Mouse (Mus musculus) NIH3T3 (cell line): Measurements from ENCODE around the gene Hmces.

Source experiments
- DNase-seq: peaks from one replicate; pipeline ENCODE4 v3.0.0-alpha.2; 2012; ENCODE audit warnings: low read depth

Hmces gene

DNA sequence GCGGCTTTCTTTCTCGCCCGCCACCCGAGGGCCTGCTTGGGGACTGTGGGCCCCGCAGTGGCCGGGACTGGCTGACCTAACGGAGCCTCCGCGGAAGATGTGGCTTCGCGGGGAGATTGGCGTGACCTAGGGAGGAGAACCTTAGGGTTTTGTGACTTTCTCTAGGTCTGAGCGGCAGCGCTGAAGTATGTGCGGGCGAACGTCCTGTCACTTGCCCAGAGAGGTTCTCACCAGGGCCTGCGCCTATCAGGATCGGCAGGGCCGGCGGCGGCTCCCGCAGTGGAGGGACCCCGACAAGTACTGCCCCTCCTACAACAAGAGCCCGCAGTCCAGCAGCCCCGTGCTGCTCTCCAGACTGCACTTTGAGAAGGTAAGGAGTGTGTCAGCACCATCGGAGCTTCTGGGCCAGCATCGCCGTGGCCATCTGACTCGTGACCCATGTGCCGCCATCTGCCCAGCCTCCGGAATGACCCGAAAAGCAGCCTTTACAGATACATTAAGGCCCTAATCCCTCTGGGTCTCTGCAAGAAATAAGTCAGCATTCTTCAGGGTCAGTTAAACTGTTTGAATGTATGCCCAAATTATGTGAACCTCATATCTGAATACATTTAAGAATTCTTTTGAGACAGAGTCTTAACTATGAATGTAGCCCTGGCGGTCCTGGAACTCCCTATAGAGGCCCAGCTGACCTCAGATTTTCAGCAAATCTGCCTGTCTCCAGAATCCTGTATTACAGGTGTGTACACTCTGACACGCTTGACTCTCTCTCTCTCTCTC is 779 bp downstream of the Hmces start:
- DNase-seq: peak; percentile 53

DNA sequence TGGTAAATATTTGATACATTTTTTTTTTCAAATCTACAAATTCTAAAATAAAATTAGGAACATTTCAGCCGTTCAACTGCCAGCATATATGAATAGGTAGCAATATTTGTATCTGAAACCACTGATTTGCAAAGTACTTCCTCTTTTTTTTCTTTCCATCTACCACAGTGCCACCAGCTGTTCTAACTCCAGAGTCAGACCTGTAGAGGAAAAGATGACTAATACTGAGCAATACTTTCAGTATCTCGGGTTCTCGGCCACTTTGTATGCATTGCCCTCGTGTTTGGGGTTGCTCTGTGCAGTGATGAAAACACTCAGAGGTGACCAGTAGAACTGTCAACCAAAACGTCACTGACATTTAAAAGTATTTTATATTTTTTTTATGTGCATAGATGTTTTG is 2.2 kb downstream of the Hmces start:
- peak; percentile 74 for DNase-seq

GRCm38 (mm10) chr6:87921201-87921600 is 7.5 kb downstream of the Hmces start:
- no peak for DNase-seq

DNA sequence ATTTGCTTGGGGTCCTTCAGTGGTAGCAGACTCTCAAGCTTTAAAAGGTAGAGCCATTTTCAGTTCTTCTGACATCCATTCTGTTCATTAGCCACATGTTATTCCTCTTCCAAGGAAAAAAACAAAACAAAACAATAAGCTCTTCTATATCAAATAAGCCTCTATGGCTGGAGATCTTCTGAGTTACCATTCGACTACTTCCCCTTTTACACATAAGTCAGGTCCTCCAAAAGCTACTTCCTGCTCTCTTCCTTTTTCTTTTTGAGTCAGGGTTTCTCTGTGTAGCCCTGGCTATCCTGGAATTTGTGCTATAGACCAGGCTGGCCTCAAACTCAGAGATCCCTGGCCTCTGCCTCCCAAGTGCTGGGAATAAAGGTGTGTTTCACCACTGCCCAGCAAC is 9.9 kb downstream of the Hmces start:
- no peak for DNase-seq

- DNase-seq: peak; percentile 37
These were observed 21.3 kb downstream of the Hmces start for GRCm38 (mm10) chr6:87935037-87935436.

- DNase-seq: no peak
These were observed 23.5 kb downstream of the Hmces start for GRCm38 (mm10) chr6:87937178-87937788.

GRCm38 (mm10) chr6:87938941-87939340 is 25.2 kb downstream of the Hmces start:
- DNase-seq: no peak

GRCm38 (mm10) chr6:87942179-87942578 is 28.4 kb downstream of the Hmces start:
- no peak for DNase-seq

- DNase-seq: peak; percentile 43
These were observed 48.7 kb downstream of the Hmces start for GRCm38 (mm10) chr6:87962457-87962856.

DNA sequence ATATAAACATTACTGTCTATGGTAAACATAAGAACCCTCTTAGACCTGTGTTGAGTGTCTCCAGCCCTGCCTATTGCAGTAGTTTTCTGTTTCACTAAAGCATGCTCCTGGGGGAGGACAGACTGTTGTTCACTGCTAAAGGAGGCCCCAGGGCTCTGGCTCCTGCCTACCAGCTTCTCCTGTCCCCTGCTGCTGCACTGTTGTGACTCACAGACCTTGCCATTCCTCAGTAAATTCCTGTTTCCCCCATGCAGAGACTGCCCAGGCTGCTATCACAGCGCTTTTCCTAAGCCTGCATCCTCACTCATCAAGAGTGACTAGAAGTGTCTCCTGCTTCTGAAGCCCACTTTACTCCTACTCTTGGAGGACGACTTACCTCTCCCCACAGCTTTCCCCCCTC is 56.3 kb downstream of the Hmces start:
- DNase-seq: no peak

DNA sequence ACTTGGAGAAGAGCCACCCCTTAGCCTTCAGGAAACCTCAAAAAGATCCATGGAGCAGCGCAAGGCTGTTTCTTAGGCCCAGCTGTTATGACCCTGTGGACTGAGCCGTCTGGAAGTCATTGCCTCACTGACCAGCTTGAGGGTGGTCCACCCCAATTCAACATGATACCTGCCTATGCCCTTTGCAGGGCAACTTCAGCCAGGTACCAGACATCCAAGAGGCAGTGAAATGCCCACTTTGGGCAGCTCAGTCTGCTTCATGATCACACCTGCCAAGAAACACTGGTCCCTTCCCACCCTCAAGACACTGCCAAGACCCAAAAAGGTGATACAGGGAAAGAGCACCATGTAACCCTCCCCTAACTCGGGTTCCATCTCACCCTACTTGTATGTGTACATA is 66.0 kb downstream of the Hmces start:
- no peak for DNase-seq

DNA sequence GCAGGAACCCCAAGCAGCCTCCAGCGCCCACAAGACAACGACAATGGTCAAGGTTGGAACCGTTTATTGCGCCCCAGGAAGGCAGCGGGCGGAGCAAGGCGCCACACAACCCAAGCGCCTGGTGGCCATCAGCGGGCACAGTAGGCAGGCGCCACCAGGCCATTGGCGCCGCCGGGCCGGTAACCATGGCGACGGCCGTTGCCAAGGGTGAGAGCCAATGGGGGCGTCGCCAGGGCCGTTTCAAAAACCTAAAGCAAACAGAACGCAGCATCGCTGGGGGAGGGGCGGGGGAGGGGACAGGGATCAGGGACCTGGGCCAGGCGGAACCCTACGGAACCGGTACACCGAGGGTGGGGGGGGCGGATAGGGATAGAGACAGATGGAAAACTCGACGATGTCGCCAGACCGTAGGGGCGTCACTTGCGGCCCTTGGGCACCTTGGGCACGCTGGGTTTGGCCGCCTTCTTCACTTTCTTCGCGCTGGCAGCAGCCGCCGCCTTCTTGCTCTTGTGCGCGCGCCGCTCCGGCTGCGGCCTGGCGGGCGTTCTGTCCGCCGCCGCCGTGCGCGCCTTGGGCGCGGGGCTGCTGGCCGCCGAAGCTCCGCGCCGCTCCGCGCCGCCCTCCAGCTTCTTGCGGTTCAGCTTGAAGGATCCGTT is 66.8 kb downstream of the Hmces start:
- DNase-seq: peak; percentile 66

DNA sequence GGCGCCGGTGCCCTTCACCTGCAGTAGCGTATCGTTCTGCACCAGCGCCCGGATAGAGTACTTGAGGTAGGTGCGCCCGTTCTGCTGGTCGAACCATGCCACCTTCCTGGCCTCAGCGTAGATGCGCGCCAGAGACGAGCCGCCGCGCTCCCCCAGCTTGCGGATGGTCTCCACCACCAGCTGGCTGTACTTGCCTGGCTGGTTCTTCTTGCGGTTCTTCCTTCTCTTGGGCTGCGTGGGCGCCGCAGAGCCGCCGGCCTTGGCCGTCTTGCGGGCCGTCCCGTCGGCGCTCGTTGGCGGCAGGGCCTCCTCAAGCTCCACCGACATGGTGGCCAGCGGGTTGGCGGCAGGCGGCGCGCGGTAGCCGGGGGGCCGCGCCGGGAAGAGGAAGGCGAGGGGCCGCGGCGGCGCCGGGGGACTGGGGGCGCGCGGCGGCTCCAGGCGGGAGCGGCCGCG is 67.3 kb downstream of the Hmces start:
- DNase-seq: peak; percentile 47

- peak; percentile 79 for DNase-seq
These were observed 68.0 kb downstream of the Hmces start, which contains the start of gene H1fx for GRCm38 (mm10) chr6:87981547-87982256. H1fx (minus strand) TSS chr6:87981637.

- DNase-seq: no peak
These were observed 68.8 kb downstream of the Hmces start for GRCm38 (mm10) chr6:87982506-87982905.
